Mouse (Mus musculus) neural tube, embryonic 11.5 days (tissue): ENCODE data around the gene Csta1. TPM values are rescaled to one million over a fixed set of nuclear protein-coding genes. Genes with fewer than 3 reads are reported as not detected.
A peak's percentile ranks its signal among the peaks of the same experiment; 100 is the strongest.

Experiments
- ATAC-seq: fragments of 200-750 bp; cut with Nextera tagmentation; 2 replicates; pipeline ENCODE4 v1.8.0; 2017; ENCODE audit warnings: moderate number of reproducible peaks, mild to moderate bottlenecking, moderate TSS enrichment, moderate library complexity; ENCODE audit not compliant: insufficient read depth, low FRiP score, low TSS enrichment
- DNase-seq: peaks from one replicate; pipeline ENCODE4 v3.0.0-alpha.2; 2015; ENCODE audit warnings: low spot score
- H3K27ac ChIP-seq: fragments of 300-500 bp; sonication (generic); 2 replicates; pipeline ENCODE4 v1.5.1; 2014; ENCODE audit warnings: low read depth, mild to moderate bottlenecking, low read length
- H3K27me3 ChIP-seq: fragments of 300-500 bp; sonication (generic); 2 replicates; pipeline ENCODE4 v1.6.1; 2014; ENCODE audit warnings: mild to moderate bottlenecking, low read length, mixed read lengths; ENCODE audit not compliant: control insufficient read depth, insufficient read depth
- H3K36me3 ChIP-seq: fragments of 300-500 bp; sonication (generic); 2 replicates; pipeline ENCODE4 v1.6.1; 2014; ENCODE audit warnings: mild to moderate bottlenecking, low read length, moderate library complexity, mixed read lengths; ENCODE audit not compliant: control insufficient read depth, insufficient read depth
- H3K4me1 ChIP-seq: fragments of 300-500 bp; sonication (generic); 2 replicates; pipeline ENCODE4 v1.6.1; 2014; ENCODE audit warnings: low read length, mixed read lengths; ENCODE audit not compliant: control insufficient read depth, insufficient read depth
- H3K4me2 ChIP-seq: fragments of 300-500 bp; sonication (generic); 2 replicates; pipeline ENCODE4 v1.6.1; 2014; ENCODE audit warnings: low read depth, mild to moderate bottlenecking, moderate library complexity
- H3K4me3 ChIP-seq: fragments of 300-500 bp; sonication (generic); 2 replicates; pipeline ENCODE4 v1.5.1; 2014; ENCODE audit warnings: low read depth, low read length
- H3K9ac ChIP-seq: fragments of 300-500 bp; sonication (generic); 2 replicates; pipeline ENCODE4 v1.6.1; 2014; ENCODE audit warnings: mild to moderate bottlenecking, low read length
- H3K9me3 ChIP-seq: fragments of 300-500 bp; sonication (generic); 2 replicates; pipeline ENCODE4 v1.6.1; 2016; ENCODE audit warnings: low read length; ENCODE audit not compliant: control insufficient read depth
- WGBS: fragments of 180-500 bp; shearing (Covaris S2); extraction: QIAGEN DNeasy Blood & Tissue Kit; methylation state at CpG from one replicate; pipeline ENCODE4 v1.1.7; 2014; 5-methylcytosine and 5-hydroxymethylcytosine counted together
- polyA plus RNA-seq: library from polyadenylated mRNA; unstranded; fragments of >200 nt; fragmentation: Nextera tagmentation; extraction: Ambion mirVana; gene quantifications from 2 replicates; pipeline ENCODE4 v1.2.1, GENCODE M21; 2014

Csta1 gene
- polyA plus RNA-seq, 1 experiment from 2014 or later = not detected

- H3K4me3 ChIP-seq = no peak overlapping the region
- no peaks in the 10 kb centered on the region for H3K9me3 ChIP-seq
- H3K36me3 ChIP-seq = no peaks in the 10 kb centered on the region
- H3K27me3 ChIP-seq = no peaks in the 10 kb centered on the region
- no peak for ATAC-seq
- WGBS = 94% methylated on average over 3 of the region's 3 CpGs
- no peak overlapping the region for H3K9ac ChIP-seq
- H3K4me2 ChIP-seq = no peak overlapping the region
- no peak overlapping the region for H3K27ac ChIP-seq
- DNase-seq = no peak
- H3K4me1 ChIP-seq = no peaks in the 10 kb centered on the region
Measured at GRCm38 (mm10) chr16:36079916-36080315, 51.1 kb downstream of the Csta1 start.

GRCm38 (mm10) chr16:36074772-36075171 is 56.3 kb downstream of the Csta1 start:
- Histone ChIP-seq H3K36me3 (no peaks in the 10 kb centered on the region), H3K4me3 (no peak overlapping the region)
- 87% methylated on average over 3 of the region's 3 CpGs for WGBS

GRCm38 (mm10) chr16:36072410-36073011 is 58.5 kb downstream of the Csta1 start:
- Histone ChIP-seq H3K36me3 (no peaks in the 10 kb centered on the region), H3K27ac (no peak overlapping the region), H3K27me3 (no peaks in the 10 kb centered on the region), H3K9ac (peak overlapping the region; percentile 69), H3K4me1 (peaks cover 14% of the 10 kb centered on the region; the same call in 1 of the 2 replicates), H3K9me3 (no peaks in the 10 kb centered on the region), H3K4me3 (peak overlapping the region; percentile 60), H3K4me2 (peak overlapping the region; percentile 53)
- WGBS = 29% methylated on average over 8 of the region's 8 CpGs
- ATAC-seq (no peak), DNase-seq (no peak)

More at GRCm38 (mm10) chr16:36074772-36075171, 56.3 kb downstream of the Csta1 start:
- Histone ChIP-seq H3K27me3 (no peaks in the 10 kb centered on the region), H3K9ac (no peak overlapping the region), H3K4me2 (no peak overlapping the region), H3K9me3 (no peaks in the 10 kb centered on the region), H3K4me1 (peaks cover 7% of the 10 kb centered on the region; the same call in 1 of the 2 replicates), H3K27ac (no peak overlapping the region)
- no peak for DNase-seq
- no peak for ATAC-seq

GRCm38 (mm10) chr16:36071450-36072379 is 59.3 kb downstream of the Csta1 start, which contains the start of the genes Fam162a and Ccdc58:
Gene Fam162a (minus strand): TSS chr16:36071594.
Gene Ccdc58 (plus strand): TSS chr16:36071685.
- H3K9me3 ChIP-seq = no peaks in the 10 kb centered on the region
- H3K9ac ChIP-seq = peak within 1 kb of the TSS; percentile 69
- peak within 1 kb of the TSS; percentile 53 for H3K4me2 ChIP-seq
- peaks cover 14% of the 10 kb centered on the region; the same call in 1 of the 2 replicates for H3K4me1 ChIP-seq
- no peaks in the 10 kb centered on the region for H3K36me3 ChIP-seq
- H3K27ac ChIP-seq = peak within 1 kb of the TSS; percentile 88
- ATAC-seq (peak; percentile 96), DNase-seq (peak; percentile 93)
- no peaks in the 10 kb centered on the region for H3K27me3 ChIP-seq
- peak within 1 kb of the TSS; percentile 60 for H3K4me3 ChIP-seq
- WGBS = under 1% methylated on average over 72 of the region's 81 CpGs

- peak overlapping the region; percentile 88 for H3K27ac ChIP-seq
- H3K9me3 ChIP-seq = no peaks in the 10 kb centered on the region
- ATAC-seq (no peak; the same call in 1 of the 2 replicates), DNase-seq (no peak)
- H3K4me3 ChIP-seq = peak overlapping the region; percentile 60
- H3K9ac ChIP-seq = peak overlapping the region; percentile 69
- H3K4me2 ChIP-seq = peak overlapping the region; percentile 53
- WGBS = 0% methylated on average over 16 of the region's 16 CpGs
- H3K36me3 ChIP-seq = no peaks in the 10 kb centered on the region
- H3K27me3 ChIP-seq = no peaks in the 10 kb centered on the region
- H3K4me1 ChIP-seq = peaks cover 14% of the 10 kb centered on the region; the same call in 1 of the 2 replicates
Measured at GRCm38 (mm10) chr16:36071071-36071449, 60.0 kb downstream of the Csta1 start.

Other genes starting within 250 kb of the Csta1 start
- 3.1 and 3.4 TPM in 2 replicates for gene Parp9, start 192.8 kb downstream of the Csta1 start, polyA plus RNA-seq
- 1.9 and 3.2 TPM in 2 replicates for gene Dtx3l, start 192.1 kb downstream of the Csta1 start, polyA plus RNA-seq
- 89.7 and 92.5 TPM in 2 replicates for gene Kpna1, start 152.5 kb downstream of the Csta1 start, polyA plus RNA-seq
- 10.3 and 11.7 TPM in 2 replicates for gene Wdr5b, start 90.1 kb downstream of the Csta1 start, polyA plus RNA-seq
- 211 and 230 TPM in 2 replicates for gene Fam162a, start 59.6 kb downstream of the Csta1 start, polyA plus RNA-seq
- gene Ccdc58, start 59.6 kb downstream of the Csta1 start, polyA plus RNA-seq = 71.8 and 74.0 TPM in 2 replicates
- gene Stfa2l1, start 25.6 kb upstream of the Csta1 start, polyA plus RNA-seq = not detected in 2 replicates
- gene Gm5483, start 53.0 kb upstream of the Csta1 start, polyA plus RNA-seq = 2.1 TPM in 1 of 2 replicates, not detected in the other
- not detected in 2 replicates for gene Gm5416, start 79.2 kb upstream of the Csta1 start, polyA plus RNA-seq
- not detected in 2 replicates for gene 2010005H15Rik, start 90.2 kb upstream of the Csta1 start, polyA plus RNA-seq
- gene Stfa1, start 145.7 kb upstream of the Csta1 start, polyA plus RNA-seq = 1.9 and 3.6 TPM in 2 replicates
- gene BC117090, start 203.1 kb upstream of the Csta1 start, polyA plus RNA-seq = not detected in 2 replicates
- gene BC100530, start 236.5 kb upstream of the Csta1 start, polyA plus RNA-seq = 0.89 and 1.9 TPM in 2 replicates